Mouse (Mus musculus) thymus, adult 2 months (tissue): Measurements from ENCODE around the gene Mrpl18. TPM values are rescaled to one million over a fixed set of nuclear protein-coding genes. Genes with fewer than 3 reads are reported as not detected.

ENCODE experiments used
- DNase-seq: peaks from one replicate; pipeline ENCODE4 v3.0.0; 2021
- H3K27ac ChIP-seq: fragments of 200-500 bp; 2 replicates; pipeline ENCODE4 v1.5.1; 2012; ENCODE audit warnings: low read length, control low read depth; ENCODE audit not compliant: control insufficient read depth, insufficient read depth
- H3K27me3 ChIP-seq: fragments of 200-500 bp; 2 replicates; pipeline ENCODE4 v1.6.1; 2012; ENCODE audit warnings: mild to moderate bottlenecking, low read length, moderate library complexity, mixed read lengths; ENCODE audit not compliant: control insufficient read depth, insufficient read depth
- H3K36me3 ChIP-seq: fragments of 200-500 bp; 2 replicates; pipeline ENCODE4 v1.6.1; 2012; ENCODE audit warnings: mild to moderate bottlenecking, low read length, moderate library complexity; ENCODE audit not compliant: control insufficient read depth, insufficient read depth
- H3K4me1 ChIP-seq: fragments of 200-500 bp; replicated peaks from 2 replicates; pipeline ENCODE4 v1.6.1; 2012; ENCODE audit warnings: low read length; ENCODE audit not compliant: control insufficient read depth, insufficient read depth
- H3K4me3 ChIP-seq: fragments of 200-500 bp; 2 replicates; pipeline ENCODE4 v1.5.1; 2012; ENCODE audit warnings: mild to moderate bottlenecking, low read length, control low read depth, moderate library complexity; ENCODE audit not compliant: control insufficient read depth, insufficient read depth
- CTCF ChIP-seq: fragments of 200-500 bp; IDR thresholded peaks from 2 replicates; pipeline ENCODE4 v1.5.1; 2012; ENCODE audit warnings: mild to moderate bottlenecking, control low read depth, low read length, moderate library complexity, borderline replicate concordance; ENCODE audit not compliant: control insufficient read depth, poor library complexity, insufficient read depth; ENCODE audit errors: extremely low read depth
- POLR2A ChIP-seq: fragments of 200-500 bp; IDR thresholded peaks from 2 replicates; pipeline ENCODE4 v1.6.1; 2012; ENCODE audit warnings: mild to moderate bottlenecking, low read length, control low read depth, moderate library complexity; ENCODE audit not compliant: control insufficient read depth, poor library complexity, insufficient read depth; ENCODE audit errors: extremely low read depth
- whole genome bisulfite sequencing: fragments of 180-500 bp; shearing (Covaris S2); methylation state at CpG from one replicate; pipeline ENCODE4 v1.1.7; 2018; 5-methylcytosine and 5-hydroxymethylcytosine counted together
- polyA plus RNA-seq: library from polyadenylated mRNA; depleted of rRNA; stranded (reverse); fragments of >200 nt; gene quantifications from 2 replicates; pipeline ENCODE4 v1.2.3, GENCODE M21; 2012; rRNA removed

Mrpl18 gene
- polyA plus RNA-seq, 1 experiment, result 48.4 TPM

DNA sequence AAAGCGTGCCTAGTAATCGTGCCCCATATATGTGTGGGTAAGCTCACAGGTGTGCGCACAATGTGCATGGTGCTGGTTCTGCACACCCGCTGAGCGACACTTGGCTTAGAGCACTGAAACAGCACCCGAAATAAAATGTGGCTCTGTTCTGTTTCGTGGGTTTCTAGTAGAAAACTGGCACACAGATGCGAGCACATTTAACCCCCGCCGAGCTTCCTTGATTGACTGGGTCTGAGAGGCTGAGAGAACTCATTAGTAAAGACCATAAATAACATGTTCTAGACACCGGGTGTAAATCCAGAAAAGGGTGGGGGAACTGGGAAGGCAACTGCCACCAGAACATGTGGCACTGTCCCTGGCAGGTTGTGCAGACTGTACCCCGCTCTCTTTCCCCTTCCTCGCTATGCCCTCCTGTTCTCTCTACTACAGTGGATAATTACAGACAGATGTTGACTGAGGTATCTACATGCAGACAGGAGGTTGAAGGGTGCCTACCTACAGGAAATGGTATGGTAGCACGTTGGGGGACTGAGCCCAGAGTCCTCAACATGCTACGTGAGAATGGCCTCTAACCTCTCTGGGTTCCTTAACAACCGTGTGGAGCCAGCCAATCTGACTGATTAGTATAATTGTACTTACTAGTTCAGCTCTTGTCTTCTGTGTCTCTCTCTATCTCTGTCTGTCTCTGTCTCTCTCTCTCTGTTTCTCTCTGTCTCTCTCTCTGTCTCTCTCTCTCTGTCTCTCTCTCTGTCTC, 43.7 kb downstream of the Mrpl18 start:
- peaks cover 5% of the 10 kb centered on the region; the same call in 1 of the 2 replicates for H3K4me1 ChIP-seq
- no peaks in the 10 kb centered on the region for H3K36me3 ChIP-seq
- H3K27me3 ChIP-seq, result no peaks in the 10 kb centered on the region
- DNase-seq, result peak; percentile 32
- 18% methylated on average over 16 of the region's 16 CpGs for WGBS
- TF ChIP-seq POLR2A (no peak), CTCF (no peak)
- H3K27ac ChIP-seq, result no peak overlapping the region
- H3K4me3 ChIP-seq, result no peak overlapping the region

DNA sequence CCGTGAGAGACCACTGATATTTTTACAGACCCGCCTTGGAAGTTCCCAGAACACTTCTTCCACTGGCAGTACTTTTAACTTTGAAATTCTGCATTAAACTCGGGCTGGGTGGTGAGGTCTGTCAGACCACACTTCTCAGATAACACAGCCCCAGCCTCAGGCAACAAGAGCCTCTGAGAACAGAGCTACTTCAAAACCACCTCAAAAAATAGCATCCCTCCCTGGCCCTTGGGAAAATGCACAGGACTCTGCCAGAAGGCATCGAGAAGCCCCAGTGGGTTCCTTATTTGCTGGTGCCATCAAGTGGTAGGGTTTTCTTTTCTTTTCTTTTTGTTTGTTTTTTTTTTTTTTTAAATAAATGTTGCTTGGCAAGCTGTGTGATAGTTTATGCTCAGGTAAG, 47.5 kb downstream of the Mrpl18 start:
- Histone ChIP-seq H3K4me3 (no peak overlapping the region), H3K27me3 (no peaks in the 10 kb centered on the region), H3K4me1 (peaks cover 5% of the 10 kb centered on the region; the same call in 1 of the 2 replicates), H3K27ac (no peak overlapping the region), H3K36me3 (no peaks in the 10 kb centered on the region)
- no peak for TF ChIP-seq CTCF
- TF ChIP-seq POLR2A, result no peak
- DNase-seq, result no peak
- 15% methylated on average over 4 of the region's 4 CpGs for WGBS

DNA sequence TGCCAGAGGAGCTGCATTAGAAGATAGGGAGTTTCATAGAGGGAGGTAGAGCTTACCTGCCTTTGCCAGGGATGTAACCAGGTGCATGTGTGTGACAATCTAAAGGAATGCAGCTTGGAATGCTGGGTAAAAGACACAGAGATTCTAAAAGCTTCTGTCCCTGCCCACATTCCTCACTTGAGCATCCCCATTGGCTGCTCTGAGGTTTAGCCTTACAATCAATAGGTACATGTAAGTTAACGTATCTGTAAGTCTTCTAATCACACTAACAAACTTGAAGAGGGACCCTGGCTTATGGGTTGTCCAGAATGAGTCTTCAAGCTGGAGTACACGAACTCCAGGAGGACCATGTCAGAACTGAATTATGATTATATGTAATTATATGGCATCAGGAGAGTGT, 48.1 kb downstream of the Mrpl18 start, which contains the start of gene Mas1:
Gene Mas1 (minus strand): TSS at position 101 of the 400 bp plus-strand sequence.
- H3K4me1 ChIP-seq, result peaks cover 5% of the 10 kb centered on the region; the same call in 1 of the 2 replicates
- DNase-seq, result no peak
- no peak within 1 kb of the TSS for H3K27ac ChIP-seq
- H3K27me3 ChIP-seq, result no peaks in the 10 kb centered on the region
- no peaks in the 10 kb centered on the region for H3K36me3 ChIP-seq
- TF ChIP-seq POLR2A (no peak), CTCF (no peak)
- no peak within 1 kb of the TSS for H3K4me3 ChIP-seq
- WGBS, result 81% methylated on average over 2 of the region's 2 CpGs

DNA sequence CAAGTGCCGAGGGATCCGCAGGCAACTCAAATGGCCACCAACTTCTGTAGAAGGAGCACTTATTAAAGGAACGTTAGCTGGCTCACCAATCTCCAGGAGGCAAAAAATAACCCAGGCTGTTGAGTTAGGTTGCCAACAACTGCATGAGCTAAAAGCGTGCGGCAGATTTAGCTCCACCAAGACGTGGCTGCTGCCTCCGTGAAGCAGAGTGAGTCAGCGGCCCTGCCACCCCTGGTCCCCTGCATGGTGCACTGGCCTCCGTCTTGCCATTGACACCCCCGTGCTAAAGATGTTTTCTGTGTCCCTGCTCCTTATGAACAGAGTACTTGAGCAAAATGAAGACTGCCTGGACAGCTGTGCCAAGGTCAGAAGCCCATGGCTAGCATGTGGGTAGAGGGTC, 49.3 kb downstream of the Mrpl18 start:
- no peak overlapping the region for H3K27ac ChIP-seq
- TF ChIP-seq POLR2A (no peak), CTCF (no peak)
- WGBS, result 88% methylated on average over 10 of the region's 10 CpGs

GRCm38 (mm10) chr17:12865407-12865806, 50.7 kb downstream of the Mrpl18 start:
- WGBS, result 93% methylated on average over 3 of the region's 3 CpGs
- TF ChIP-seq POLR2A (no peak), CTCF (no peak)
- no peak overlapping the region for H3K4me3 ChIP-seq
- H3K27ac ChIP-seq, result no peak overlapping the region
- no peaks in the 10 kb centered on the region for H3K27me3 ChIP-seq
- no peaks in the 10 kb centered on the region for H3K36me3 ChIP-seq
- H3K4me1 ChIP-seq, result no peaks in the 10 kb centered on the region
- DNase-seq, result no peak

More for the DNA sequence above, 49.3 kb downstream of the Mrpl18 start:
- no peaks in the 10 kb centered on the region for H3K27me3 ChIP-seq
- DNase-seq, result no peak
- H3K4me1 ChIP-seq, result no peaks in the 10 kb centered on the region
- H3K4me3 ChIP-seq, result no peak overlapping the region
- no peaks in the 10 kb centered on the region for H3K36me3 ChIP-seq

DNA sequence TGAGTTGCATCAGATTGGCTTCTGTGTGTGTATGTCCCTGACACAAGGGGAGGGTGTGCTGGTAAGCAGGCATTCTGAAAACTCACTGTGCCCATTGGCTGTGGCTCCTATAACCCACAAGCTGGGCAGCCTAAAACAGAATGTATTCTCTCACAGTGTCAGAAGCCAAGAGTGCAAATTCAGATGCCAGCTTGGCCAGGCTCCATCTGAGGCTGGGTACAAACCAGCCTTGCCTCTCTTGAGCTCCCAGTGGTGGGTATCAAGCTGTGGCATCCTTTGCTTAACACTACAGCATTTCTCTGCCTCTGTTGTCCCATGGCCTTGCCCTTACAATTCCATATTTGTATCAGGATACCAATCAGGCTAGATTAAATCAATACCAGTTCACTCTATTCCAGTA, 52.0 kb downstream of the Mrpl18 start:
- no peak overlapping the region for H3K27ac ChIP-seq
- no peaks in the 10 kb centered on the region for H3K4me1 ChIP-seq
- H3K27me3 ChIP-seq, result no peaks in the 10 kb centered on the region
- no peak overlapping the region for H3K4me3 ChIP-seq
- no peaks in the 10 kb centered on the region for H3K36me3 ChIP-seq
- DNase-seq, result no peak
- TF ChIP-seq CTCF (no peak), POLR2A (no peak)

Other genes starting within 250 kb of the Mrpl18 start
- 0.80 and 1.1 TPM in 2 replicates for gene Slc22a1, start 240.5 kb downstream of the Mrpl18 start, polyA plus RNA-seq
- gene Igf2r, start 146.7 kb downstream of the Mrpl18 start, polyA plus RNA-seq, result 27.7 and 31.8 TPM in 2 replicates
- 0.28 and 0.66 TPM in 2 replicates for gene Mas1, start 48.2 kb downstream of the Mrpl18 start, polyA plus RNA-seq
- 0.24 TPM in 1 of 2 replicates, not detected in the other for gene Mrgprh, start 40.3 kb downstream of the Mrpl18 start, polyA plus RNA-seq
- gene Pnldc1, start 6.1 kb downstream of the Mrpl18 start, polyA plus RNA-seq, result 1.8 and 2.1 TPM in 2 replicates
- gene Tcp1, start 644 bp downstream of the Mrpl18 start, polyA plus RNA-seq, result 82.2 and 93.1 TPM in 2 replicates
- gene Acat3, start 24.3 kb upstream of the Mrpl18 start, polyA plus RNA-seq, result 0.19 and 0.37 TPM in 2 replicates
- gene Acat2, start 44.4 kb upstream of the Mrpl18 start, polyA plus RNA-seq, result 13.1 and 20.6 TPM in 2 replicates
- gene Wtap, start 77.8 kb upstream of the Mrpl18 start, polyA plus RNA-seq, result 31.1 and 31.2 TPM in 2 replicates
- gene Sod2, start 90.5 kb upstream of the Mrpl18 start, polyA plus RNA-seq, result 256 and 263 TPM in 2 replicates
- 0.16 and 0.36 TPM in 2 replicates for gene Gpr31b, start 136.0 kb upstream of the Mrpl18 start, polyA plus RNA-seq
- gene Tcp10b, start 144.8 kb upstream of the Mrpl18 start, polyA plus RNA-seq, result 0.06 and 0.16 TPM in 2 replicates
- gene Unc93a, start 215.5 kb upstream of the Mrpl18 start, polyA plus RNA-seq, result 1.4 and 1.7 TPM in 2 replicates